Mouse (Mus musculus): ENCODE data around the gene Gm49384. TPM values are rescaled to one million over a fixed set of nuclear protein-coding genes. Genes with fewer than 3 reads are reported as not detected.
"Not testable (repeated sequence)": the region's sequence is repeated elsewhere in the genome, so short reads cannot be mapped to it uniquely, and the experiment has no call there.

Gene Gm49384
- polyA plus RNA-seq, 1 experiment, result 2.5 TPM

GRCm38 (mm10) chr12:69168461-69169106 is 35.5 kb downstream of the Gm49384 start, which contains the start of gene Lrr1:
TSS of gene Lrr1 (plus strand) at chr12:69168814.
- DNase-seq (ENCODE audit: extremely low spot score in 1 of 2, low spot score in 1 of 2), result peak; percentile 61 to 85

- no peak for DNase-seq (ENCODE audit: extremely low spot score in 1 of 2, low spot score in 1 of 2)
Measured at GRCm38 (mm10) chr12:69167656-69168460, 36.2 kb downstream of the Gm49384 start.

- not testable (repeated sequence) for DNase-seq (ENCODE audit: extremely low spot score in 1 of 2, low spot score in 1 of 2)
Measured at GRCm38 (mm10) chr12:69166861-69167581, 37.0 kb downstream of the Gm49384 start.

GRCm38 (mm10) chr12:69164904-69165303 is 39.2 kb downstream of the Gm49384 start:
- DNase-seq (ENCODE audit: extremely low spot score in 1 of 2, low spot score in 1 of 2), result no peak

- not testable (repeated sequence) for DNase-seq (ENCODE audit: extremely low spot score in 1 of 2, low spot score in 1 of 2)
Measured at GRCm38 (mm10) chr12:69163586-69163985, 40.5 kb downstream of the Gm49384 start.

- not testable (repeated sequence) for DNase-seq (ENCODE audit: extremely low spot score in 1 of 2, low spot score in 1 of 2)
Measured at GRCm38 (mm10) chr12:69160677-69161076, 43.4 kb downstream of the Gm49384 start.

GRCm38 (mm10) chr12:69159578-69159940 is 44.5 kb downstream of the Gm49384 start:
- DNase-seq (ENCODE audit: extremely low spot score in 1 of 2, low spot score in 1 of 2), result peak in 1 of 2 experiments; percentile 72

GRCm38 (mm10) chr12:69158765-69159577 is 45.1 kb downstream of the Gm49384 start, which contains the start of gene Rps29:
TSS of gene Rps29 (minus strand) at chr12:69159186.
- DNase-seq (ENCODE audit: extremely low spot score in 1 of 2, low spot score in 1 of 2), result peak; percentile 98 to 99

GRCm38 (mm10) chr12:69158366-69158764 is 45.7 kb downstream of the Gm49384 start:
- DNase-seq (ENCODE audit: extremely low spot score in 1 of 2, low spot score in 1 of 2), result peak in 1 of 2 experiments; percentile 14

GRCm38 (mm10) chr12:69157107-69157506 is 47.0 kb downstream of the Gm49384 start:
- no peak for DNase-seq (ENCODE audit: extremely low spot score in 1 of 2, low spot score in 1 of 2)

- no peak for DNase-seq (ENCODE audit: extremely low spot score in 1 of 2, low spot score in 1 of 2)
Measured at GRCm38 (mm10) chr12:69156436-69156835, 47.6 kb downstream of the Gm49384 start.

GRCm38 (mm10) chr12:69155923-69156322 is 48.1 kb downstream of the Gm49384 start:
- DNase-seq (ENCODE audit: extremely low spot score in 1 of 2, low spot score in 1 of 2), result no peak

GRCm38 (mm10) chr12:69150049-69150448 is 54.0 kb downstream of the Gm49384 start:
- DNase-seq (ENCODE audit: extremely low spot score in 1 of 2, low spot score in 1 of 2), result no peak

GRCm38 (mm10) chr12:69147166-69147735 is 56.8 kb downstream of the Gm49384 start:
- DNase-seq (ENCODE audit: extremely low spot score in 1 of 2, low spot score in 1 of 2), result no peak

GRCm38 (mm10) chr12:69143460-69143859 is 60.6 kb downstream of the Gm49384 start:
- DNase-seq (ENCODE audit: extremely low spot score in 1 of 2, low spot score in 1 of 2), result no peak

- DNase-seq (ENCODE audit: extremely low spot score in 1 of 2, low spot score in 1 of 2), result no peak
Measured at GRCm38 (mm10) chr12:69139841-69140240, 64.2 kb downstream of the Gm49384 start.
